Mouse (Mus musculus) spleen, embryonic (tissue): ENCODE data around the gene Zbtb9.
"Not testable (repeated sequence)": the region's sequence is repeated elsewhere in the genome, so short reads cannot be mapped to it uniquely, and the experiment has no call there.

ENCODE experiments used
- CTCF ChIA-PET: fragments of 350-600 bp; sonication (Branson Sonifier 250); formaldehyde crosslinking; loops from one replicate; lab custom pipeline; 2022; lab: Charles Lee

Zbtb9 gene

DNA sequence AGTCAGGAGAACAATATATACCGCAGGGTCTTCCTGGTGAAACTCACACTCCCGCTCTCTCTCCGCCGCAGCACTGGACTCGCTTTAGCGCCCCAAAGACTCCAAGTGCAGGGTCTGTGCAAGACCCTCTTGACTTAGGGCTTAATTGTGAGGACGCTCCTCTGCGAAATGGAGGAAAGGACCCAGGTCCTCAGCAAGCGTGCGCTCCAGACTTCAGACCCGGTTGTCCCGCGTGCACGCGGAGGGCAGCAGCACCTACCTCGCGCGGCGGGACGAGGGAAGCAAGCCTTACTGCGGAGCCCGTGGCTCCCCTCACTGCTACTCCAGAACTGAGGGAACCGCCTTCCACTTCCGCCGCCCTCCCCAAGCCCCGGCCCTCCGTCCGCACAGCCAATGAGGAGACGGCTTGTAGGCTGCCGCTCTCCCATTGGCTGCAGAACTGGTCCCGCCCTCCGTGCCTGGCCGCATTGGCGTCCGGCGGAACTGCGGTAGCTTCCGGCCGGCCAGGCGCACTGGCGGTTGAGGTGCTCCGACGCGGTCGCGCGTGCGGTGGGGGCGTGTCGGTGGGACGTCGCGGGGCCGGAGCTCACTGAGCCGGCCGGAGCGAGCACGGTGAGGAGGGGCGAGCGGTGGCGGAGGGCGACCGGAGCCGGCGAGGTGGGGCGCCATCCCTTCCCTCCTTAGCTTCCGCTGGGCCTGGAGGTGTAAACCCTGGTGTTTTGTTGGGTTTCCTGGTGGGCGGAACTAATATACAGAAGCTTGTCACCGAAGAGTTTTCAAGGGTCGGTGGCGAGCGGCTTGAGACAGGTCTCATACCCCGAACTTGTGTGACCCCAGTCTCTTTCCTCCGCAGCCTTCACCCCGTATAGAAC lies at the start of gene Zbtb9:
Gene Zbtb9 (plus strand): TSS at position 465 of the 872 bp plus-strand sequence.
- CTCF ChIA-PET = interaction anchor here (0.7 to 1.2 kb wide), 2 partner anchors 9 to 56 kb away, joined by 3 to 8 read pairs; partner anchors contain the start of gene Bak1

DNA sequence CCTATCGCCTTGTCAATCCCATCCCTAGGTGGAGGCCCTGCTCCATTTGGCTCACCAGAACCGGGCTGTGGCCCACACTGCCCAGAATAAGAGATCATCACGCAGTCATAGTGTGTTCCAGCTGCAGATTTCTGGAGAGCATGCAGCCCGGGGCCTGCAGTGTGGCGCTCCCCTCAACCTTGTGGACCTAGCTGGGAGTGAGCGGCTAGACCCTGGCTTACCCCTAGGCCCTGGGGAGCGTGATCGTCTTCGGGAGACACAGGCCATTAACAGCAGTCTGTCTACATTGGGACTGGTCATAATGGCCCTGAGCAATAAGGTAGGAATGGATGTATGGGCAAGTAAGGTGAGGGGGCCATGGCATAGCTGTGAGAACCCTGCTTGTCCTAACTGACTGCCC lies 47.6 kb upstream of the Zbtb9 start:
- CTCF ChIA-PET = not testable (repeated sequence)

DNA sequence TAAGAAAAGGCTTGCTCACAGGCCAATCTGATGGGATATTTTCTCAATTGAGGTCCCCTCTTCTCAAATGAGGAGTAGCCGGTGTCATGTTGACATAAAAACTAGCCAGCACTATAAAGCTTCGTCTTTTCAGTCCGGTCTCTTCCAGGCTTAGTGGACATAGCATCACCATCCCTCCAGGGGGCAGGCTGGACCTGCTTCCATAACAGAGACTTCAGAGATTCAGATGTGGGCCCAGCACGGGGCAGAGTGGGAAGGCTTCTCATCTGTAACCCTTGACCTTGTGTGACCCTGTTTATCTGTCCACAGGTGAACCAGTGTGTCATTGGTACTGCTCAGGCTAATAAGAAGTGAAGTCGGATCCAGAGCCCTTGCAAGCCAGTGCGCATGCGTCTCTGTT lies 41.2 kb upstream of the Zbtb9 start:
- CTCF ChIA-PET = not testable (repeated sequence)

DNA sequence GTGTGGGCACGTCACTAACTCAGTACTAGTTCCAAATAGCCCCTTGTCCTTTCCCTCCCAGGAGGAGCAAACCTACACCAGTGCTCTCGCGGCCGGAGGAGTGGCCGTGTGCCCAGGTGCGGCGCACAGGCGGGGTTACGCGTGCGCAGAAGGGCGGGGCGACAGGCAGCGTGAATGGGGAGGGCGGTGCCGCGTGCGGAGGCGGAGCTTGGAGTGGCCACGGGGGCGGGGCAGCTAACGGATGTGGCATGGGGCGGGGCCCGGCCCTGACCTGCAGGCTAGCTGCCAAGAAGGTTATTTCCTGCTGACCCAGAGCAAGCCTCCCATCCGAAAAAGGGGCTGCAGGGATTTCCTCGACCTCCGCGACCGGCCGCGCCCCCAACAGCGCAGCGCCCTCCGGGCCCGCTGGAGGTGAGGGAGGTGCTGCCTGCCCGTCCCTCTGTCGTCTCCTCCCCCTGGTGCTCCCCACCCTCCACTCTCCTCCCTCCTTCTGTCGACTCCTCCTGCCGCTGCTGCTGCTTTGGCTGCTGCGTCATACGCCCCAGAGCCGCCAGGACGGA lies 40.0 kb upstream of the Zbtb9 start, which contains the start of gene Phf1:
Gene Phf1 (plus strand): TSS at position 214 of the 560 bp plus-strand sequence.
- CTCF ChIA-PET = no interaction called here

DNA sequence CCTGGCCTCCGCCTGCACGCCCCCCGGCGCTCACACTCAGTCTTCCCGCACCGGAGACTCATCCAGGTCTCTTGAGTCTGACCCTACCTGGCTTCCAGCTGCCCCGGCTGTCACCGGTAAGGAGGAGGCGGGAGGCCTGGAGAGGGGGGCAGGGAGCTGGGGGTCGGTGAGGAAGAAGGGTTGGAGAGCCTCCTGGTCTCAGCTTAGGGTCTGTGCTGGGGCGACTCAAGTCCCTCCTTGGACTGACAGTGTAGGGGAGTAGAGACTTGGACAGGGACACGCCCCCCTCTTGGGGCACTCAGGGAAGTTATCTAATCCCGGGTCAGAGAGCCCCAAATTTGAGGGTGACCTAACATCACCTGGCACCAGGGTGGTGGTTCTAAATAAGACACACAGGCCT lies 39.5 kb upstream of the Zbtb9 start:
- CTCF ChIA-PET = no interaction called here

DNA sequence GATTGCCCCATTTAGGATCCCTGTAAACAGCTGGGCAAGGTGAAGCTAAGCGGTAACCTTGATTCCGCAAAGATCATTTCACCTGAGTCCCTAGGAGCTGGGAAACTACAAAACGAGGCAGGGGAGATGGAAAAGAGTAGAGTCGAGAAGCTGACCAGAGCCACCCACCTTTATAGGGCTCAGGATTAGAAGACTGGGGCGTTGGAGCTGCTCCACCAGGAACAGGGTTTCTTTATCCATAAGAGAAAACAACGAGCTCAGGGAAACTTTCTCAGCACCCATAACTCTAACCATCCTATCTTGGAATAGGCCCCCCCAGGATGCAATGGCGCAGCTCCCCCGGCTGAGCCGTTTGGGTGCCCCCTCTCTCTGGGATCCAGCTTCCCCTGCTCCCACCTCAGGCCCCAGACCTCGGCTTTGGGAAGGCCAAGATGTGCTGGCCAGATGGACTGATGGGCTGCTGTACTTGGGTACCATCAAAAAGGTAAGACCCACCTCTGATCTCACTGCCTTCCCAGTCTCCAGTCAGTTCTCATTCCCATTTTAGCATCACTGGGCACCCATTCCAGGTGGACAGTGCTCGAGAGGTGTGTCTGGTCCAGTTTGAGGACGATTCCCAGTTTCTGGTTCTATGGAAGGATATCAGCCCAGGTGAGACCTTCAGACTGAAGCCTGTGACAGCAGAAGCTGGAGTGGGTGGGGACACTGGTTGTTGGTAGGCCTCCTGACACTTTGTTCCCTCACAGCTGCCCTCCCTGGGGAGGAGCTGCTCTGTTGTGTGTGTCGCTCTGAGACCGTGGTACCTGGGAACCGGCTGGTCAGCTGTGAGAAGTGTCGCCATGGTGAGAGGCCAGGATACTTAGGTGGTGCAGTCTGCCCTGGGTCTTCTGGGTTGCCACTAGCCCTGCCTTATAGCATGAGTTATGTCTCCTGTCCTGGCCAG lies 38.8 kb upstream of the Zbtb9 start:
- CTCF ChIA-PET = no interaction called here

DNA sequence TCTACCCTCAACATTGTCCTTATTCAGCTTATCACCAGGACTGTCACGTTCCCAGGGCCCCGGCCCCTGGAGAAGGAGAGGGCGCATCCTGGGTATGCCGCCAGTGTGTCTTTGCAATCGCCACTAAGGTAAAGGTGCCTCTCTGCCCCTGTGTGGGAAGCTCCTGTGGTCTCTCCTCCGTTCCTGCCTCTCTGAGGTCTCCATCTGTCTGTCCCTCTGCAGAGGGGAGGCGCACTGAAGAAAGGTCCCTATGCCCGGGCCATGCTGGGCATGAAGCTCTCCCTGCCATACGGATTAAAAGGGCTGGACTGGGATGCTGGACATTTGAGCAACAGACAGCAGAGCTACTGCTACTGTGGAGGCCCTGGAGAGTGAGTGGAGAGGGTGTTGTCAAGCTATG lies 37.9 kb upstream of the Zbtb9 start:
- CTCF ChIA-PET = no interaction called here

DNA sequence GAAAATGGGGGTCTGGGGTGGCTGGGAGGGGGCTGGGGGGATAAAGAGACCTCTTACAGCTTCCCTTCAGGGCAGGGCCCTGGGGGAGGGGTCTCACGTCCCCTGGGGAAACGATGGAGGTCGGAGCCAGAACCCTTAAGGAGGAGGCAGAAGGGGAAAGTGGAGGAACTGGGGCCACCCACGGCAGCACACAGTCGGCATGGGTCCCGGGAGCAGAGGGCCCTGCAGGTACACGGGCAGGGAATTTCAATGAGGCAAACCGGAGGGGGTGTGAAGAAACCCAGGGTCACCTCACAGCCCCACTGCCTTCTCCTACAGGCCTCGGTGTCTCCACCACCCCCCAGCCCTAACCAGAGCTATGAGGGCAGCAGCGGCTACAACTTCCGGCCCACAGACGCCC lies 36.5 kb upstream of the Zbtb9 start:
- CTCF ChIA-PET = interaction anchor here (1.3 kb wide), 1 partner anchor 15 kb away, joined by 3 read pairs; no protein-coding TSS in a partner anchor

DNA sequence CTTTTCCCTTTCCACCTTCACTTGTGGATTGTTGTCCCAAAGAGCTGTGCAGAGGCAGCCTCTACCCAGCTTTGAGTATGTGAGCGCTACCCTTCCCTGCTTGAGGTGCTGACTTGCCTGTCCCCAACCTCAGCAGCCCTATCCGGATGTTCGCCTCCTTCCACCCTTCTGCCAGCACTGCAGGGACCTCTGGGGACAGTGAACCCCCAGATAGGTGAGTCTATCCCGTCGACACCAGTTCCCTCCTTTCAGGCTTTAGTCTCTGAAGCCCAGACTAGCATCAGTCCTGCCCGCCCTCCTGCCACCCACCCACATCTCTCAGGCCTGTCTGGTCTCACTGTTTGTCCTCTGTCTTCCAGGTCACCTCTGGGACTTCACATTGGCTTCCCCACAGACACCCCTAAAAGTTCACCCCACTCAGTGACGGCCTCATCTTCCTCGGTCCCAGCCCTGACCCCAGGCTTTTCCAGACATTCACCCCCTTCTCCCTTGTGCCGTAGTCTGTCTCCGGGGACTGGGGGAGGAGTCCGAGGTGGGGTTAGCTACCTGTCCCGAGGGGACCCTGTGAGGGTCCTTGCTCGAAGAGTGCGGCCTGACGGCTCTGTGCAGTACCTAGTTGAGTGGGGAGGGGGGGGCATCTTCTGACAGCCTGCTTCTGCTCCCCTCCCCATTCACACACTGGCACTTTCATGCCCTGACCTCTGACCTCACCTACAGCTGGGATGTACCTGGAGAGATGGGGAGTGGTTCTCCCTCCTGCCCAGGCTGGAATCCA lies 35.9 kb upstream of the Zbtb9 start:
- CTCF ChIA-PET = interaction anchor here (1.3 kb wide), 1 partner anchor 14 kb away, joined by 3 read pairs; no protein-coding TSS in a partner anchor

DNA sequence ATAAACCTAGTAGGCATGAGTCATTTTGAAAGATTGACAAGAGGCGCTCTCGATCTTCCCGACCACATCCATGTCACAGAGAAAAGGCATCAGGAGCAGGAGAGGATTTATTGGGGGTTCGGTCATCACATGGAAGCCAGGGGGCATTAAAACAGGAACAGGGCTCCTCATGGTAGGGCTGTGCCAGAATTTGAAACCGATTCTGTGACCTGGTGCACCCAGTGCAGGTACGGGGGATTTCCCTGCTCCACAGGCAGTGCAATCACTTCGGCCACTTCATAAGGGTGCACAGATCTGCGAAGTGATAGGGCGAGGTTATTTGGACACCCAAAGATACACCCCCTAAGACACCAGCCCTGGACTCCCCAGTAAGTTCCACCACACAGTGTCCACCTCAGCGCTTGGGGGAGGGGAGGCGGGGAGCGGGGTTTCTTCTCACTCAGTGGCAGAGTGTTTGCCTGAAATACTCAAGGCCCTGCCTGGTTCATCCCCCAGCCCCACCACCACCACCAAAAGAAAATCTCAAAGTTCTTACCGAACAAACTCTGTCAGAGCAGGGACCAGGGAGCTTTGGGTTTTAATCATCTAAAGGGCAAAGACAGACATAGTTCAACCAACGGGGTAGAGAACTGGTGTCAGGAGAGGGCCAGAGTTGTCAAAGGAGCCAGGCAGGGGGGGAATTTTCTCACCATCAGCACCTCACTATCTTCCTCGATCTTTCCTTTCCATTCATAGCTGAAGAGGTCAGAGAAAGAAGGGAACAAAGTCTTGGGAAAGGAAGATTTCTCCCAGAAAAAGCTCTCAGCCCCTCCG lies 34.9 kb upstream of the Zbtb9 start:
- CTCF ChIA-PET = interaction anchor here (0.8 kb wide), 1 partner anchor 165 kb away, joined by 4 read pairs; no protein-coding TSS in a partner anchor

DNA sequence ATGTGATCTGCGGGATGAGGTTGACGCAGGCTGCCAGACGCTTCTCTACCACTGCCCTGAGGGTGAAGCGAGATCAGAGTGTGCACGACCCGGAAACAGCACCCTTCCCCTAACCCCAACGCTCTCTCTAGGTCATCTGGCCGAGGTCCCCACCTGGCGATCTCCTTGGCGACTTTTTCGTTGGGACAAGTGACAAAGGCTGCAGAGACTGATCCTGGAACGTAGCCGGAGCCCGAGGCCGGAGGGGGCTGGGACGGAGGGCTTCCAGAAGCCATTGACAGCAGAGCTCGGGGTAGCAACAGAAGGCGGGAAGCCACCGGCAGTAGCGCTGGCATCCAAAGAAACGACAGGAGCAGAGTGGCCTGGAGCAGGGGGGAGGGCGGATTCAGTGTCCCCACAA lies 34.2 kb upstream of the Zbtb9 start:
- CTCF ChIA-PET = interaction anchor here (0.8 kb wide), 1 partner anchor 165 kb away, joined by 4 read pairs; no protein-coding TSS in a partner anchor

DNA sequence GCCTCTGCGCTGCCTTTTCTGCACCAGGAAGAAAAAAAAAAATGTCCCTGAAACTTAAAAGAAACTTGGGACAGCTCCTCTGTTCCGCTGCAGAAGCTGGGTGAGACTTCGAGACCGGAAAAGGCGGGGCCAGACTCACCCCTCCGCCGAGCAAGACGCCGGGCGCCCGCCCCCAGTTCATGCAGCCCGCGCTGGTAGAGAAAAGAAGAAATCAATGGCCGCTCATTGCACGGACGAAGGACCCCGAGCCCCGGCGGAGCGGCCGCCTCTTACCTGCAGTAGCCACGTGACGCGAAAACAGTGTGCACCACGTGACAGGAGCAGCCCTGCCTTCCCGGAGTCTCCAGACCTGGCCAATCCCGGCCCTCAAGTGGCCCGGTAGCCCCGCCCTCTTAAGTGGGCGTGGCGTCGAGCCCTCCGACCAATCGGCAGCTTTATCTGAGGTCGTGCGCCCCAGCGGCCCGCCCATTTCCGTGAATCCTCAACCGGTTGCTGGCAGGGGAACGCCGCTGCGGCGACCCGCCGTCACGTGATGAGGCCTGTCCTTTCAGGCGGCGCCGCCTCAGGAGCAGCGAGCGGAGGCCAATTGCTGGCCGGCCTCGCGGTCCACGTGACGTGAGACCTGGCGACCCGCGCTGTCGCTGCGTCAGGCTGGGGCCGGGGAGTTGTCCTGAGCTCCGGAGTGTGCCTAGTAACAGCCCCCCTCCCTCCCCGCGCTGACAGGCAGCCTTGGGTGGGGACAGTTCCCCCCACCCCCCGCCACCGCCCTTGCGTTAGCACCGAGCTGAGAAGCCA lies 33.6 kb upstream of the Zbtb9 start, which contains the start of gene Cuta:
Gene Cuta (minus strand): TSS at position 392 of the 795 bp plus-strand sequence.
- CTCF ChIA-PET = interaction anchor here (0.7 to 0.8 kb wide), 3 partner anchors 10 to 1647 kb away, joined by 4 to 10 read pairs (median 9); no protein-coding TSS in a partner anchor

DNA sequence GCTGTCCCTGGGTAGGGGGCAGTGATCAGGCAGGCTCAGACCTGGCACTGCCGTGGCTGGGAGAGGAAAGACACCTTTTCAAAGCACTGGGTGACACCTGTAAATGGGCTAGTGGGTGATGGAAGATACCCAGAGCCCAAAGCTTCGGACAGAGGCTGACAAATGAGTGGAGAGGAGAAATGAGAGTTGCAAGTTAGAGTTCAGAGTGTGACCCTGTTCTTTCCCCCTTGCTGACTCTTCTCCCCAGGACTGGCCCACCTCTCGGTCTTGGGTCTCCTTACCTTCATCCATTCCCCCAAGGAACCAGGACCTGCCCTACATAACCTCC lies 33.0 kb upstream of the Zbtb9 start:
- CTCF ChIA-PET = interaction anchor here (0.7 kb wide), 2 partner anchors 10 to 1647 kb away, joined by 9 to 10 read pairs; no protein-coding TSS in a partner anchor

DNA sequence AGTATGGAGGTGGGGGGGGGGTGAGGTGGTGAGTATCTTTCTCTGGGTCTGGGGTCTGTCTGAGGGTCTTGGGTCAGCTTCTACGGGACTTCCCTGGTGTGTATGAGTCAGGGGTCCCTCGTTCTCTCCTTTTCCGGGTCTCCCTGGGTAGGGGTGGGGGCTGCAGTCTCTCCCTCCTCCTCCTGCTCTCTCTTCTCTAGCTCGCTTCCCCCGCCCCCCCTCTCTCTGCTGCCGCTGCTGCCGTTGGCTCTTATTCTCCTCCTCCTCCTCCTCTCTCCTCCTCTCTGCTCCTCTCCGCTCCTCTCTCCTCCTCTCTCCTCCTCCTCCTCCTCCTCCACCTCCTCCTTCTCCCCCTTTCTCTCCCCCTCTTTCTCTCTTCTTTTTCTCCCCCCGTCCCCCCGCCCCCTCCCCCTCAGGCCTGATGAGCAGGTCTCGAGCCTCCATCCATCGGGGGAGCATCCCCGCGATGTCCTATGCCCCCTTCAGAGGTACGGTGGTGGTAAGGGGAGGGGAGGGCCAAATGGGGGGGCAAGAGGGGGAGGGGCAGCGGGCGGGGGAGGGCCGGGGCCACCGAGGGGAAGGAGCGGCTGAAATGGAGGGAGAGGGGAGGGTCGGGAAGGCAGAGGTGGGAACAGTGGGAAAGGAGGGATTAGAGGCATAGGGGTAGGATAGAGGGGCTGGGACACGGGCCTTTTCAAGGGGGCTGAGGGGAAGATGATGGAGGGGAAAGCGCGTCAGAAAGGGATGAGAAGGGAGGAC lies 31.8 kb upstream of the Zbtb9 start, which contains the start of gene Syngap1:
Gene Syngap1 (plus strand): TSS at position 223 of the 759 bp plus-strand sequence.
- CTCF ChIA-PET = interaction anchor here (0.6 kb wide), 1 partner anchor 1150 kb away, joined by 3 read pairs; no protein-coding TSS in a partner anchor

DNA sequence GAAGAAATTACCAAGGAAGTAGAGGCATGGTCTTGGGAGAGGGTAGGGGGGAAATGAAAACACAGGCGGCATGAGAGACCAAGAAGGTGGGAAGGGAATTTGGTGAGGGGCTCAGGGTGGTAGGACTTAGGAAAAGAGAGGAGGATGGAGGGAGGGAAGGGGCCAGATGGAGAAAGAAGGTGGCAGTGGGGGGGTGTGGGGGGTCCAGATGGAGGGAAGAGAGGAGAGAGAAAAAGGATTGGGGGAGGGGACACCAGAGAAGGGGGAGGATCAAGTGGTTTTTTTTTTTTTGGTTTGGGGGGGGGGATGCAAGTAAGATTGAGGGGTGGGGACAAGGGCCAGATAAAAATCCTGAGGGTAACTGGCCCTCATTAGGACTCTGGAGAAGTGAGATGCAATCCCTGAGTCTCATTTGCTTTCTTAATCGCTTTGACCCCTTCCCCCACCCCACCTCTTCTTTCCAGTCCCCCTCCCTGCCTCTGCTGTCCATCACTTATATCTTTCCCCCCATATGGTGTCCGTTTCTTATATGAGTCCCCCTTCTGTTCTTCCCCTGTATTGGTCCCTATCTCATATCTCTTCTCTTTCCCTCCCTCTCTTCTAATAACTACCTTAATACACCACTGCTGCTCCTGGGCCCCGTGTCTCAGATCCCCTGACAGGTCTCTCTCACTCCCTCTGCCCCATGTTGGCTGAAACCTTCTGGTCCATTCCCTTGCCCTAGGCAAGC lies 31.0 kb upstream of the Zbtb9 start:
- CTCF ChIA-PET = interaction anchor here (0.6 kb wide), 1 partner anchor 106 kb away, joined by 11 read pairs; no protein-coding TSS in a partner anchor

DNA sequence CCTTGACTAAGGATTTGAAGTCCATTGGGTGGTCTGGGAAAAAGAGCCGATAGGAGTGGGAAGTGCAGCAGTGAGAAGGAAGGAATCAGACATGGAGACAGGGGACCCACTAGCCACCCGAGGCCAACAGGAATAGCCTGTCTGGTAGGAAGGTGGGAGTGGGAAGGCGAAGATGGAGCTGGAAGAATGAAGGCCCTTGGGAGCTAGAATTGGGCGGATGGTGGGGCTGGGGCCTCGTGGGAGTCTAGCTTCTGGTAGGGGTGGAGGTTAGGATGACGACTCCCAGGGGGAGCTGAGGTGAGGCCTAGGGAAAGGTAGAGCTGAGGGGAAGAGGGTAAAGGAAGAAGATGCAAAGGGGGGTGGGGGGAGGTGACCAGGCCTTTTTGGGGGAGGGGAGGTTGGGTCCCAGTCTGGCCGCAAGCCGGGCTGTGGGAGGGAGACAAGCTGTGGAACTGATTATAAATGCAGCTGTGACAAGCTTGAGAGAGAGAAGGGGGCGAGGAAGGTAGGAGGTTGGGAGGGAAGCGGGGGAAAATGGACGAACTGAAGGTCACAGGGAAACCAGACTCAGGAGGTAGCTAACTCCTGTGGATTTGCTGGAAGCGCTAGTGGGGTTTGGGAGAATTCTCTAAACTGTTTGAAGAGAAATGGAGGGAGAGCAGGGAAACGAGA lies 27.0 kb upstream of the Zbtb9 start:
- CTCF ChIA-PET = interaction anchor here (0.6 to 0.7 kb wide), 2 partner anchors 26 to 294 kb away, joined by 3 to 5 read pairs; no protein-coding TSS in a partner anchor
